Mouse (Mus musculus) brain, embryonic 14.5 days (tissue): ENCODE measurements around the gene Hoxb2.

ENCODE experiments used
- CTCF ChIP-seq: fragments of 200-500 bp; IDR thresholded peaks from 2 replicates; pipeline ENCODE4 v1.5.1; 2012; ENCODE audit warnings: inconsistent platforms, mild to moderate bottlenecking, moderate library complexity, borderline replicate concordance; ENCODE audit not compliant: insufficient read depth, insufficient read length; ENCODE audit errors: extremely low read depth
- POLR2A ChIP-seq: fragments of 200-500 bp; IDR thresholded peaks from 2 replicates; pipeline ENCODE4 v1.6.1; 2012; ENCODE audit warnings: mild to moderate bottlenecking, inconsistent platforms, borderline replicate concordance; ENCODE audit not compliant: poor library complexity, insufficient read depth, insufficient read length, severe bottlenecking; ENCODE audit errors: extremely low read depth

DNA sequence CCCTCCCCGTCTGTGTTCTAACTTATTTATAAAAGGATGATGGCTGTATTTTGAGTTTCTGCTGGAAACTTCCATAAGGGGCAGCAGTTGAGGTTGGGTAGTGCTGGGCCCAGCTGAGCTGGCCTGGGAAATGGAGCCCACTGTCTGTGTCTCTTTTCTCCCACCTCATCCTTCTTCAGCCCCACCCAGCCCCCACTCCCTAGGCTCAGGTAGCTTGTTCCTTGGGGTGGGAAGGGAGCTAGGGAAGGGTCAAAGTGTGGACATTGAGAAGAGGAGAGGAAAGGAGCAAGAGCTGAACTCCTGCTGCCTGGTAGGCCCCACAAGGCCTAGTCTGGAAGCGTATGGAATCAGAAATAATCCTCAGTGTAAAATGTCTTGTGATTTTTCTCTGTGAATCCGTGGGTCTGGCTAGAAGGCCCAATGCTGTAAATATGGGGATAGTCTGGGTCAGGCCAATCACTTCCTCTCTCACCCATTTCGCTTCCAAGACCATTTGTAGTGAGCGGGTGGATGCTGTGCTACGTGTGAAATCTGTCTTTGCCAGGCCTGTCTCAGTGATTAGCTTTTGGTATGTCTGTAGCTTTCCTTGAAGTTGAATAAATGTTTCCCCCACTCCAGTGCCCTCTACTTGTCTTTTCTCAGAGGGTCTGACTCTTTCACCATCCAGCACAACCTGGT is 44.7 kb upstream of the Hoxb2 start:
- TF ChIP-seq POLR2A (no peak), CTCF (no peak)
